Mouse (Mus musculus): ENCODE measurements at regions not wholly inside any gene's neighbourhood (a gene's known extent, or its start where the extent isn't known, plus 50 kb on each side); places are given as distances from the start of the nearest gene placed in this dataset.
"Not testable (repeated sequence)": the region's sequence is repeated elsewhere in the genome, so short reads cannot be mapped to it uniquely, and the experiment has no call there.

- TF ChIP-seq GATA1 (IDR thresholded peaks at IDR 0.05; ENCODE audit: low read depth, low read length); CTCF (IDR thresholded peaks at IDR 0.05 in 2 of 3, conservative IDR thresholded peaks at IDR 0.05 in 1 of 3; ENCODE audit: control insufficient read depth in 1 of 3, insufficient read depth in 1 of 3, low read depth in 2 of 3, low read length in 3 of 3, poor library complexity in 1 of 3, severe bottlenecking in 1 of 3); ZC3H11A (IDR thresholded peaks at IDR 0.05; ENCODE audit: low read depth, low read length); MAZ (IDR thresholded peaks at IDR 0.05; ENCODE audit: low read depth, low read length); POLR2A (IDR thresholded peaks at IDR 0.05; ENCODE audit: control insufficient read depth in 1 of 2, insufficient read depth in 1 of 2, low read depth in 1 of 2, low read length in 2 of 2, poor library complexity in 1 of 2); USF1 (IDR thresholded peaks at IDR 0.05; ENCODE audit: low read depth, low read length); MYB (IDR thresholded peaks at IDR 0.05; ENCODE audit: low read depth, low read length); ZKSCAN1 (IDR thresholded peaks at IDR 0.05; ENCODE audit: low read depth, low read length): not testable (repeated sequence)
These were observed 77.6 kb upstream of the Ezh2 start for GRCm38 (mm10) chr6:47672741-47673140.
